Mouse (Mus musculus): ENCODE results near the gene Hist1h3c.
"Not testable (repeated sequence)": the region's sequence is repeated elsewhere in the genome, so short reads cannot be mapped to it uniquely, and the experiment has no call there.

The Hist1h3c gene

DNA sequence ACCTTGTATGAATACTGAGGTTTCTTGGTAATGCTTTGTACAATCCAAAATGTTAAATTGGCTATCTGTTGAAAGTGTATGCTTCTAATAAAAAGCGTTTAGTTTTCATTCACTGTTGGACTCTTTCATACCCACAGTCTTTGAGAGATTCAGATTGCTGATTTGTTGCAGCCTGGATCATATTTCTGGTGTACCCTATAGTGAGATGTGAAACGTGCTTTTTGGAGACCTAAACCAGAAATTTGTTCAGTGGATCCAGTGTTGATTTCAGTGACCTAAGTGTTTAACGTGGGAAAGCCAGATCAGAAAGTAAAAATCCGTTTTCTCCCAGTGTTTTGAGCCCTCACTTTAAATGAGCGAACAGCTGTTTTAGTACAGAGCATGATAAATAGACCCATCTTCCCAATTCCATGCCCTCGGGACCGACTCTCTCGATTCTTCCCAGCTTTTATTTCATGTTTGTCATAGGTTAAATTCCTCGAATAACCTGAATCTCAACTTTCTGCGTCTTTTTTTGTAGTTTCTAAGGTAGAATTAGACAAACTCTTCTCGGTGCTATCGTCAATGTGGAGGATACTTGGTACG lies 5.1 kb downstream of the Hist1h3c start:
- no peak for DNase-seq (ENCODE audit: extremely low read depth, low read depth, low spot score)

DNA sequence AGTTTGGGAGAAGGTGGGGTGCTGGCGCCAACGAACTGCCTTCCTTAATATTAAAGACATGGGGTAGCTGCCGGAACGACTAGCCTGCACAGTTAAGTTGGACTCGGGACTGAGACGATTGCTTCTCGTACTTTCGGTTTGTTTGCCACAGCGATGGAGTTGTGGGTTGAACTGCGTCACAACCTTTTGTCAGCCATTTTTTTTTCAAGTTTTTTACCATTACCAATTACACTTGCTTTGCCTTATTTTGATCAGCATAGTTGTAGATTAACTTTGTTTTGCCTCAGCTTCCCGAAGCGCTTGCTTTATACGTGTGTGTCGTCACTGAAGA lies 5.5 kb downstream of the Hist1h3c start:
- no peak for DNase-seq (ENCODE audit: extremely low read depth, low read depth, low spot score)

DNA sequence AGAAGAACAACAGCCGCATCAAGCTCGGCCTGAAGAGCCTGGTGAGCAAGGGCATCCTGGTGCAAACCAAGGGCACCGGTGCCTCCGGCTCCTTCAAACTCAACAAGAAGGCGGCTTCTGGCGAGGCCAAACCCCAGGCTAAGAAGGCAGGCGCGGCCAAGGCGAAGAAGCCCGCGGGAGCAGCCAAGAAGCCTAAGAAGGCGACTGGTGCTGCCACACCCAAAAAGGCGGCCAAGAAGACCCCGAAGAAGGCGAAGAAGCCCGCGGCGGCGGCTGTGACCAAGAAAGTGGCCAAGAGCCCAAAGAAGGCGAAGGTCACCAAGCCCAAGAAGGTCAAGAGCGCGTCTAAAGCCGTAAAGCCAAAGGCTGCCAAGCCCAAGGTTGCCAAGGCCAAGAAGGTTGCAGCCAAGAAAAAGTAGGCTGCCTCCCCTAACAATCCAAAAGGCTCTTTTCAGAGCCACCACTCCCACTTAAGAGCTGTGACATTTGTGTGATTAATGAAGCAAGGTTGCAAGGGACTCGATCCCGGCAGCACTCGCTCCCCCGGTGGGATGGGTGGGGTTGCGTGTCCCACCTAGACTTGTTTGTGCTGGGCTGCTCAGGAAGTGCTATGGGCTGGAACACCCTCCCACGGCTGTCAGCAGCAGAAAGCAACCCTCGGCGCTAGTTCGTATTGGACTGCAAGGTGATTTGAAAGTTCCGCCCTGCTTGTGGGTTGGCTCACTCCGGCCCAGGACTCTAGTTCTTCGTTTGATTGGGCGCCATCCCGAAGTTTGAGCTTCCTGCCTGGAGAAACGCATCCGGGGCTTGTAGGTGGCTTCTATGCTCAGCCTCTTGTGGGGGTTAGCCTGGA lies 6.1 kb downstream of the Hist1h3c start:
- DNase-seq (ENCODE audit: extremely low read depth, low read depth, low spot score), result no peak

DNA sequence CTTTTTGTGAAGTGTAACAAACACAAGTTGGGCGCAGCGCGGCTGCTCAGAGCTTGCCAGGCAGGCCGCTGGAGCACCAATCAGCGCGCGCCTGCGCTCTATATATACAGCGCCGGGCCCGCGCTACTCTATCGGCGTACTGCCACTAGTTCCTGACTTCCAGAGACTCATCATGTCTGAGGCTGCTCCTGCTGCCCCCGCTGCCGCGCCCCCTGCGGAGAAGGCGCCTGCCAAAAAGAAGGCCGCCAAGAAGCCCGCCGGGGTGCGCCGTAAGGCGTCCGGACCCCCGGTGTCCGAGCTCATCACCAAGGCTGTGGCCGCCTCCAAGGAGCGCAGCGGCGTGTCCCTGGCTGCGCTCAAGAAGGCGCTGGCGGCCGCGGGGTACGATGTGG lies 6.7 kb downstream of the Hist1h3c start, which contains the start of gene Hist1h1c:
Gene Hist1h1c, plus strand, starts transcription at position 132 of the 392 bp plus-strand sequence.
- DNase-seq (ENCODE audit: extremely low read depth, low read depth, low spot score), result no peak

DNA sequence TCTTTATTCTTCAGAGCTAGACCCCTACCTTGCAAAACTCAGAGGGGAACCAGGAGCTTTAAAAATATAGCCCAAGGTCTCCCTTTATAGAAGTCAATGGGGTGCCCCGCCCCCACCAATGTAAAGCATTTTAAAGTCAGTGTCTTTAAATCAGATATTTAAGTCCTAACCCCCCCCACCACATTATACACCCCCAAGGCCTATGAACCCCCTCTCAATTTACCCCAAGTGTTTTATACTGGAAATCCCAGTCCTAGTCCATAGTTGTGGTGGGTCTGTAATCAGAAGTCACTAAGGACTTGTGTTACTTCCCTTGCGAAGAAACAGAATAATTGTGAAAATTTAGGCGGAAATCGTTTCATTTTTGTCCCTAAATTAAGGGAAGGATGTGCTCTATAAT lies 7.4 kb downstream of the Hist1h3c start:
- no peak for DNase-seq (ENCODE audit: extremely low read depth, low read depth, low spot score)

DNA sequence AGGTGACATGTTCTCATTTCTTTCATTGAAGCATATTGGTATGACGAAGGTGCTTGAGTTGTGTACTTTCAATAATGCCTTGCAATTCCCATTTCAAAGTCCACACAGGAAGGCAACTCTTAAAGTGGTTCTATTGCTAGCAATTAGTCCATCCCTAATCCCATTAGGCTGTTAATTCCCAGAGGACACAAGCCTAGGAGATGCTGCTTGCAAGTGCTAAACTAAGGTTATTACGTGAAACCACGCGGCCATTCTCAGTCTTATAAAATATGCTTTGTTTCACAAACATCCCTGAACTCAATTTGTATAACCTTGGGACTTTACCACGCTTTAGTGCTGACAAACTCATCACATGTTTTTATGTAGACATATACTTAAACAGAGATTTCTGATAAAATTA lies 8.3 kb downstream of the Hist1h3c start:
- DNase-seq (ENCODE audit: extremely low read depth, low read depth, low spot score), result no peak

DNA sequence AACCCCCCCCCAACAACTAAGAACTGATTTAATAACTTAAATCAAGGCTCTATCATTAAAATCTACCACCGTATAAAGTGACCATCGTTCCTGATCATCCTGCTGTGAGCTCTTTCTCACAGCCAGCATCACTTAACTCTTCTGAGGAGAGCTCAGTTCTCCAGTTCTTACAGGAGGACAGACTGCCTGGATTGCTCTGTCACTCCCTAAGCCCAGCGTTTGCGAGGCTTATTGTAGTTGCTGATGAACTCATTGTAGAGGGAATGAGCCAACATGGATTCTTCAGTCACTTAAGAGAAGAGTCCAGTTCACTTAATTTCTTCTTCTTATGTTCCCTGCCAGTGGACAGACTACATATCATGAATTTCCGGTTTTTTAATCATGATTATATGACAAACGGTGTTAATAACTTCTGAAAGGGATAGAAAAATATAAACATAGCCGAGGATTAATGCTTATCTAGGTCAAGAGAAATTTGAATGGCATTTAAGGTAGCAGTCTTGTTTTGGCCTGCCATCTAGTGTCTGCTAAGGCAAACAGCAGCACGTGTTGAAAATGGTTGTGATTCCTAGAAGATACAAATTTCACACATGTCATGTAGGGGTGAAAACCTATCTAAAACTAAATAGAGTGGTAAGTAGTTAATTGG lies 13.1 kb downstream of the Hist1h3c start:
- DNase-seq (ENCODE audit: extremely low read depth, low read depth, low spot score), result no peak

DNA sequence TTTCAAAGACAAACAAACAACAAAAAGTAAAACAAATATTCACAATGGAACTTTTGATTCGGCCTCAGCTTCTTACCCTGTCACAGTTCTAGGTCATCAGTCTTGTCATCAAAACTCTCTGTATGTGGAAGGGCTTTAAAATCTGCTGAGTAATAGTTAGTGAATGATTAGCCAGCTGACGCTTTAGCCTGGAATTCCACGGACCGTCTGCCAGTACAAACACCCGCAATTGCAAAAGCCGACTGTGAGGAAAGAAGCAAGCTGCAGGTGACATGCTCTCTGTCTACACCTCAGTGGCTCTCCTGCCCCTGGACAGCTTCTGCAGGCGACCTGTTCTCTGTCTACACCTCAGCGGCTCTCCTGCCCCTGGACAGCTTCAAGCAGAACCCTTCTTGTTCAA lies 14.9 kb downstream of the Hist1h3c start:
- DNase-seq (ENCODE audit: extremely low read depth, low read depth, low spot score), result no peak

DNA sequence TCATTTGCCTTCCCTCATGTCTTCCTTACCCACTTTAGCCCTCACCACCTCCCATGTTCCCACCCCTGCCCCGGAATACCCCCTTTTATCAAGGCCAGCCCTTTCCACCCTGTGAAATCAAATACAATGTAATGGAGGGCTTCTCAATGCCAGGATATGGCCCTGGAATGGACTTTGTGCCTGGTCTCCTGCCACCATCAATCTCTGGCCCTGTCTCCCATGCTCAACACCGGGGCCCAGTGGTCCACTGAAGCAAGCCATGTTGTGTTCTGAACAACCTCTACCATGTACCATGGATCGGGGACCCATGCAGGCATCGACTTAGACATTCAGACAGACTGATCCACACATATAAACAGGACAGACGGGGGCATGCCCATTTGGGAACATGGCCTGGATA lies 15.7 kb downstream of the Hist1h3c start:
- DNase-seq (ENCODE audit: extremely low read depth, low read depth, low spot score), result no peak

DNA sequence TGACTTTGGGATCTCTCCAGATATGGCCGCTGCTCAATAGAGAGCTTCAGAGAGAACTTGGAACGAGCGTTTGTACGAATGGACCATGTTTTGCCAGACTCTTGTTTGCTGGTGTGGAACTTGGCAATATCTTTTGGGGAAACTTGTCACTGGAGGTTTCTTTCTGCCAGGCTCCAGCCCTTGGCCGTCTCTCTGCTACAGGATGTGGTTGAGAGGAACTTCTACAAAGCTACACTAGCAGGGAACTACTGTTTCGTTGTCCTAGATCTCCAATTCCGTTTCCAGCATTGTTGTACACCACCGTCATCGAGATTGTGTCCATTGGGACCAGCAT lies 16.2 kb downstream of the Hist1h3c start:
- no peak for DNase-seq (ENCODE audit: extremely low read depth, low read depth, low spot score)

DNA sequence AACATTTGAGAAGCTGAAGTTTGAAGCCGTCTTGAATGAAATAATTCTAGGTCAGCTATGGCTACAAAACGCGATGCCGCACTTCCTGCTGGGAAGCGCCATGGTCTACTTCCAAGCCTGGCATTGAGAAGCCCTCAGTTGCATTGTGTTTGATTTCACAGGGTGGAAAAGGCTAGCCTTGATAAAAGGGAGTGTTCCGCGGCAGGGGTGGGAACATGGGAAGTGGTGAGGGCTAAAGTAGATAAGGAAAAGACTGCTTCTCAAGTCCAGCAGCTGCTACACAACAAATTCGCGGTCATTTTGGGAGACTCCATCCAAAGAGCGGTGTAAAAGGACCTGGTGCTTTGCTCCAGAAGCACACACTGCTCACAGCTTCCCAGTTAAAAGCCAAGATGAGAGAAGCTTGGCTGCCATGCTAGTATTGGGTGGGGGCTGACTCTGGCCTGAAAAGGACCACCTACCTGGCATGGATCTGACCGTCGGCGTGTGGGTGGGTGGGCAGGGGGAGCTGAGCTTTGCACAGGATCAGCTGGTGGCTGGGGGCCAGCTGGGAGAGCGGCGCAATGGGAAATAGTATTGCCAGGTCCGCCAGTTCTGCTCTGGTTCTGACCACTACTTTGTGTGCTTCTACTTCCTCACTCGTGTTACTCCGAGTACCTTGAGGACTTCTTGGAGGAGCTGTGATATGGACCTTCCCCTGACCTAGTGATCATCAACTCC lies 16.8 kb downstream of the Hist1h3c start:
- DNase-seq (ENCODE audit: extremely low read depth, low read depth, low spot score), result no peak

DNA sequence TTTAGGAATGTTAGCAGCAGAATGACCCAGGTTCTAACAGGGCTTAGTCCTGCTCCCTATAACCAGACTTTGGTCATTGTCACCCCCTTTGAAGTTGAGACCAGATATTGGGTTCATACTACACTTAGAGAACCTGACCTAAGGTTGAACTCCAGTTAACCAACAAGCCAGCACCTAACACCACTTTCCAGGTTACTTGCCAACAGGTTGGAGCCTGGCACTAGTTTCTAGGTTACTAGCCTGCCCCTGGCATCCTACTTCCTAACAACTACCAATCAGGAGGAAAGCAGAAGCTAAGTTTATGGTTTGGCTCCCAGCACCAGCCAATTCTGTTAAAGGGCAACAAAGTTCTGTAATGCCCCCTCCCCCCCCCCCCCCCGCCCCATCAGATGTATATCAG lies 20.2 kb downstream of the Hist1h3c start:
- no peak for DNase-seq (ENCODE audit: extremely low read depth, low read depth, low spot score)

DNA sequence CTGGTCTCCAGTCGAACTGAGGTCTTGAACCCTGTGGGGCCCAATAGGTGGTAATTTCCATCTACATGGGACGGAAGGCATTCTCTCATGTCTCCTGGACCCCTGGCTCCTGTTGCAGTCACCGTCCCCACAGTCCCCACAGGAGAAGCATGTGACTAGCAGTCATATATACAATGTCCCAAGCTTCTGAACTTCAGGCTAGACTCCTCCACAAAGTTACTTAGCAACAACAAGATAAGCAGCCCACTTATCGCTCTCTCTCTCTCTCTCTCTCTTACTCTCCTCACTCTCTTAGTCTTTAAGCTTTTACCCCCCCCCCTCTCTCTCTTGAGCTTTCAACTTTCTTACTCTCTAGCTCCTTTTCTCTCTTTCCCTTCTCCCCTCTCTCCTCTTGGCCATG lies 21.2 kb downstream of the Hist1h3c start:
- no peak for DNase-seq (ENCODE audit: extremely low read depth, low read depth, low spot score)

DNA sequence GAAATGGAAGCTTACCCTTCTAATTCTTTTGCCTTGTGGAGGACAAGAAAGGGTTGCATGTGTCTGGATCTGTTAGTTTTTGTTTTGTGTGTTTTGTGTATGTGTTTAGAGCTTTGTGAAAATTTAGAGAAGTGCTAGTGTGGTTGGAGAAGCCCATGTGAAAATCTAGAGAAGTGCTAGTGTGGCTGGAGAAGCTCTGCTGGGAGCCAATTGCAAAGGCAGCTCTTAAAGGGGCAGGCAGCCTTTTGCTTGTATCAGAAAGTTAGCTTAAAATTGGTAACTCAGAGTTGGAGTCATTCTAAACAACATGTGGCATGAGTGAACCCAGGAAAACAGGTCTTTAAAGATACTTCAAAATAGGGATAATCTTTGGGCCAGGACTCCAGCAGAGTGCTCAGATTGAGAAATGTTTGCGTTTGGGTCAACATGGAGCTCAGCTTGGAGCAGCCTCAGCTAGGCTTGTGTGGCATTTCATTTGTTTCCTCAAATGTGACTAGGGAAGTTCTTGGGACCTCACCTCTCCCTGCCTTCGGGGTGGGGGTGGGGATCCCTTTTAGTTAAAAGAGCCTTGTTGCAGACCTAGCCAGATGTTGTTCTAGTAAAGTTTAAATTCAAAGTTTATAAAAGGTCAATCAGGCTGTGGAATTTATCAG lies 27.7 kb downstream of the Hist1h3c start:
- DNase-seq (ENCODE audit: extremely low read depth, low read depth, low spot score), result not testable (repeated sequence)

DNA sequence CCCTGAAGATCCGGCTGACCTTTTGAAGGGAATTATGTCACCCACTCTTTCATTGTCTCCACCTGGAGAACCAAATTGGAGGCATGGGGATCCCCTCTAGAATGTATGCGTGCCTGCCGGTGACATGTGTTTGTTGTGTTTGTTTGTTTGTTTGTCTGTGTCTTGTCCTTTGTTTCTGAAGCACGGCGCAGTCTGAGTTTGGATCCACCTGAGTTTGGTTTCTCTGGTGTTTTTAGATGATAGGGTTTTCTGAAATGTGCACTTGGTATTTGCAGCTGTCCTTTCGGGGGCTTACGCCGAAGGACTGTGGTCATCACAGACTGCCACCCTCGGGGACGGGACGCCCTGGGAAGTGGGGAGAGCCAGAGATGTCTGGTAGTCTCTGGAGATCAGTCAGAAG lies 28.2 kb downstream of the Hist1h3c start:
- no peak for DNase-seq (ENCODE audit: extremely low read depth, low read depth, low spot score)

DNA sequence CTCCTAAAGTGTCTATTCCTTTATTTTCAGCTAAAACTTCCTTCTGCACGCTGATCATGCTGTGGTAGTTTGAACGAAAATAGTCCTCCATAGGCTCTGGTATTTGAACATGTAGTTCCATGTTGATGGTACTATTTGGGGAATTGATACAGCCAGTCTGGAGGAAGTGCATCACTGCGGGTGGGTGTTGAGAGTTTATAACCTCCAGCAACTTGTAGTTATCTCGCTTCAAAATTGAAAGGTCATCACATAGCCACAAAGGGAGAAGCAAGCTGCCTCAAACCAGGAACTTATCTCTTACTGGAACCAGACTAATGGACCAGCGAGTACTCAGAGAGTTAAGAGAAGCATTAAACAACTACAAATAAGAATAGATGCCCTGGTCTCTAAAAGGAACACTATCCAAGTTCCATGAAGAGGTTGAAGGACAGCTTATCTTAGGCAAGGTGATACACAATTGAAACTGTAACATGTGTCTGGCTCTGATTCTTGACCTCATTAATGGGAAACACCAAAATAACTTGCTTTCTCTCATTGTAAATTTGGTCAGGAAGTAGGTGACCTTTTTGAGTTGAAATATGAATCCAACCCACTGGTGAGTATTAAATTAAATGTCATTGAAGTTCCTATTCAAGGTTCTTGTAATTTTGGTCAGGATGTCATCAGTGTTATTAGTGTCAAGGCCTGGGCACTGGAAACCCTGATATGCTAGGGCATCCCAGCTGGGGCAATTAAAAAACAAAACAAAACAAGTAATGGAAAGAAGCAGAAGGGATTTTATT lies 28.9 kb downstream of the Hist1h3c start:
- no peak for DNase-seq (ENCODE audit: extremely low read depth, low read depth, low spot score)

DNA sequence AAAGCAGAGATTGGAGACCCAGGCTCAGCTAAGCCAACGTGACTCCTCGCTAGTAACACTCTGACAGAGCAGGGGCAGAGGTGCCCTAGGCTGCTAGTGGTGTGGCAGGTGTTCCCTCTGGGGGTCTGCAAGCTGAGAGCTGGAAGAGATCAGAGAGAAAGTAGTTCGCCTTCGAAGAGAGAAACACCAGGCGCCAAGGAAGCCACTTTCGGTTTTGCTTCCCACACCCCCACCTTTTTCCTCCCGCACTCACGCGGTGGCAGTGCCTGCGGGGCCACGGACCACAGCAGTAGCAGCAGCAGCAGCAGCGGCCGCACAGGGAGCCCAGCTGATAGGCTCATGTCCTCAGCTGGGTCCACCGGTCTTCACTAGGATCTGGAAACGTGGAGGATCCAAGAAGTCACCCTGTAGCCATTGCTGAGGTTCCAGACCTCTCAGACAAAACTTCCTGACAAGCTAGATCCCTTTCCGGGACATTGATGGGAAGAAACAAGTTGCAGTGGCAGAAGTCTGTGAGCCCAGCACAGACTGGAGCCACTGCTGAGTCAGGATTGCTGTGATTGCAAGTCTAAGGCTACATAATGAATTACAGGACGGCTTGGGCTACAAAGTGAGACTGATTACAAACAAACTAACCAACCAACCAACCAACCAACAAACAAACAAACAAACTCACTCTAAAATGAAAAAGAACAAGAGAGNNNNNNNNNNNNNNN lies 34.9 kb downstream of the Hist1h3c start, which contains the start of gene Hfe:
Gene Hfe, minus strand, starts transcription at position 481 of the 716 bp plus-strand sequence.
- no peak for DNase-seq (ENCODE audit: extremely low read depth, low read depth, low spot score)

DNA sequence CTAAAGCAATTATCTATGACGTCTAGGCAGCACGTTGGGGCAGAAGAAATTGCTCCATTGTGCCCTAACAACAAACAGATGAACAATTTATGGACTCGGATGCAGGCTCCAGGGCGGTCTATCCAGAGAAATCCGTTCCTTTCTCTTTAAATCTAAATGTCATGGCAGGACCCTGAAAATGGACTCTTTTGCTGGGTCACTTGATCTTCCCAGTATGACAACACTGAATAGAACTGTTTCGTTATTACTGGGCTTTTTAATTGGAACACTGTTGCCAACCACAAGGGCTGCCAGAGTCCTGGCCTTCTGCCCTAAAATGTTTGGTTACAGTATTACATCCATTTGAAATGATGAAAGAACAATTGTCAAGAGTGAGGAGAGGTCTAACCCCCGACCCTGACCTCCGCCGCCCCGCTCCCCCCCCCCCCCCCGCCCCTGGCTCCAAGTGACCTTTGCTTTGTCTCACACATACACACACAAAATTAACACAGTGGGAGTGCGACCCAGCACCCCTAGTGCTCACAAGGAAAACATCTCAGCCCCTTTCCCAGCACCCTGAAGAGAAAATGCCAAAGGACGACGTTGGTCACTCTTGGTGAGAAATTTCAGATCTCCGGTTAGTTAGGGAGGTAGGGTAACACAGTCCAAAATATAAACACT lies 35.6 kb downstream of the Hist1h3c start:
- DNase-seq (ENCODE audit: extremely low read depth, low read depth, low spot score), result no peak

DNA sequence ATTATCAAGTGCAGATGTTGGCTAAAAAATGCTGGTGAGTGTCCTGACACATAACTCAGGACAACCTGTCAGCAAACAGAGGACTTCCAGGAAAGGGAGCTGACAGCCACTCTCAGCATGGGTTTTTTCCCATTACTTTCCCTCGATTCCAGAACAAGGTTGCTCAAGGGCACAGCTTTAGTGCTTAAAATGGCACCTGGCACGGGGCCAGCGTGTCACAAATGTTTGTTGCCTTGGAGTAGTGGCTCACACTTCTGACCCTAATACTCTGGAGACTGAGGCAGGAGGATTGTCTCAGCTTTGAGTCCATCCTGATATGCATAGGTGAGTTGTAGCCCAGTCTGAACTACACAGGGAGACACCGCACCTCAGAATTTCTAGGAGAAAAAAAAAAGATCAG lies 36.7 kb downstream of the Hist1h3c start:
- DNase-seq (ENCODE audit: extremely low read depth, low read depth, low spot score), result no peak

Data from fat pad, adult 2 months (tissue).